Mouse (Mus musculus): Measurements from ENCODE around the gene Nt5c3.

GRCm38 (mm10) chr6:56920222-56921092, 3.3 kb downstream of the Nt5c3 start:
- TF ChIP-seq CTCF (IDR thresholded peaks at IDR 0.05; ENCODE audit: low read depth, low read length), result no peak
- no peak for TF ChIP-seq POLR2A (IDR thresholded peaks at IDR 0.05; ENCODE audit: insufficient read depth, low read length)
